Mouse (Mus musculus): Measurements from ENCODE around the gene Il11ra1. TPM values are rescaled to one million over a fixed set of nuclear protein-coding genes. Genes with fewer than 3 reads are reported as not detected.
"Not testable (repeated sequence)": the region's sequence is repeated elsewhere in the genome, so short reads cannot be mapped to it uniquely, and the experiment has no call there.

Gene Il11ra1
- polyA plus RNA-seq, 1 experiment from 2014 or later: 125 TPM

DNA sequence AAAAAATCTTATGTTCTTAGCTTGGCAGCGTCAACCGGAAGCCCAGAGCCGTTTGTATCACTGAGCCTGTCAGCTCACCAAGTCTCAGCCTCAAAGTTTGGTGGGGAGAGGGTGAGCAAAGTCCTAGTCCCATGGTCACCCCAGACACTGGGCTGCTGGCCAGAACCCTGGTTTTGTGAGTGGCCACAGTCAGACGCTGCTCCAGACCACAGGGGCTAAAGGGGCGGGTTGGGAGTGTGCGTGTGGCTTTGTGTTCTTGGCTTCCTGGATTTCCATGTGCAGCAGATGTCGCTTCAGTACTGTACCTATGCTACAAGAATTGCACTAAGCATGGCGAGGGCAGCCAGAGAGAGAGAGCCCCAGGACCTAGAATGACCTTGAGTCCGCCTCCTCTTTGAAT is 59.4 kb downstream of the Il11ra1 start:
- H3K4me2 ChIP-seq (replicated peaks; ENCODE audit: low read depth, low read length): no peak overlapping the region
- H3K4me3 ChIP-seq (ENCODE audit: low read length): no peak overlapping the region
- no peak for ATAC-seq (ENCODE audit: low FRiP score, low TSS enrichment)
- H3K27ac ChIP-seq (ENCODE audit: low read depth, low read length): peak overlapping the region; percentile 68; the same call in 1 of the 2 replicates
- peak overlapping the region; percentile 18; the same call in 1 of the 2 replicates for H3K9ac ChIP-seq (ENCODE audit: low read depth, low read length)
- H3K9me3 ChIP-seq (ENCODE audit: control insufficient read depth, low read length): no peaks in the 10 kb centered on the region
- peaks cover 28% of the 10 kb centered on the region for H3K4me1 ChIP-seq (ENCODE audit: control insufficient read depth, insufficient read depth, low read length)
- H3K27me3 ChIP-seq (ENCODE audit: control insufficient read depth, insufficient read depth, low read length): no peaks in the 10 kb centered on the region
- peaks cover 7% of the 10 kb centered on the region; the same call in 1 of the 2 replicates for H3K36me3 ChIP-seq (ENCODE audit: control insufficient read depth, insufficient read depth, low read length)
- 89% methylated on average over 9 of the region's 9 CpGs for WGBS

DNA sequence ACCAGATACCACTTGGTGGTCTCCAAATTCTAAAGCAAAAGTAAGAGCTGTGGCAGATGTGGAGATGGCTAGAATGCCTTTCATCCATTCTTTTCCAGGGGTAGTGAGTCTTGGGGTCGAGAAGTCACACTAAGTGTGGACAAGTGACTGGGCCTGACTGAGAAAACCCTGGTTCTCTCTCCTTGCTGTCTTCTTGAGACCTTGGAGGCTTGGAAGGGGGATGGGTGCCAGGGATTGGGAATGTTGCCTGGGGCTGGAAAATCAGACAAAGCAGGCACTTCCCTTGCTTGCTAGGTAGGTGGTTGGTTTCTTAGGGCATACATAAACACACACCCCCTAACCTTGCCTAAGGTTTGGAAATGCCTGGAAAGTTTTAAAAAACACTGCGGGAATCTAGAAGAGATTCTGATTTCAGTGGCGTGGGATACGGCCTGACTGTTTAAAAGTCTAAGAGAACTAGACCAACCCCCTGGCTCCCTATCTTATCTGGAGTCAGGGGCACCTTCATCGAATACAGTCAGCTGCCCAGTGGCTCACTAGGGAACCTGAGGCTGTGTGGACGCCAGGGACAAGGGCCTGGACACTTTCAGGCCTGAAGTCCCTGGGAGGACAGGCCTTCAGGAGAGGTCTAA is 60.0 kb downstream of the Il11ra1 start:
- WGBS: 40% methylated on average over 6 of the region's 6 CpGs
- peaks cover 28% of the 10 kb centered on the region for H3K4me1 ChIP-seq (ENCODE audit: control insufficient read depth, insufficient read depth, low read length)
- ATAC-seq (ENCODE audit: low FRiP score, low TSS enrichment): no peak

DNA sequence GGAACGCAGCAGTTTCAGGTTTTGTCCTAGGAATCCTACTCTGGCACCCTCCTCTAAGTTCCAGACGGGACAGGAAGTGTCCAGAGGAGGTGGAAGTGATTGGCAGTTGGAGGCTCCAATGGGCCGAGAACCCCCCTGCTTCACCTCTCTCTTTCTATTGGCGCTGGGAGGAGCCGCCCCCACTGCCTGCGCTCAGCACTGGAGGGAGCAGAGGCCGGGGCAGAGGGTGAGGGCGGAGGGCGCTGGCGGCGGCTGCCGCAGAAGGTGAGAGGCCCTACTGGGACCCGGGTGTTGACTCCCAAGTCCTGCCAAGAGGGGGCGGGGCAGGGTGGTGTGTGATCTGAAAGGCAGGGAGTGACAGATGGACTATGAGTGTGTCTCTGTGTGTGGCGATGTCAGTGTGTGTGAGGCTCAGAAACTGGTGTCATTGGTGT is 60.5 kb downstream of the Il11ra1 start:
- peak; percentile 89 for ATAC-seq (ENCODE audit: low FRiP score, low TSS enrichment)
- H3K27ac ChIP-seq (ENCODE audit: low read depth, low read length): peak overlapping the region; percentile 87; the same call in 1 of the 2 replicates
- H3K9ac ChIP-seq (ENCODE audit: low read depth, low read length): peak overlapping the region; percentile 58
- peaks cover 28% of the 10 kb centered on the region for H3K4me1 ChIP-seq (ENCODE audit: control insufficient read depth, insufficient read depth, low read length)
- under 1% methylated on average over 15 of the region's 15 CpGs for WGBS
- peaks cover 7% of the 10 kb centered on the region; the same call in 1 of the 2 replicates for H3K36me3 ChIP-seq (ENCODE audit: control insufficient read depth, insufficient read depth, low read length)
- peak overlapping the region; percentile 41 for H3K4me3 ChIP-seq (ENCODE audit: low read length)
- peak overlapping the region; percentile 58 for H3K4me2 ChIP-seq (replicated peaks; ENCODE audit: low read depth, low read length)
- no peaks in the 10 kb centered on the region for H3K27me3 ChIP-seq (ENCODE audit: control insufficient read depth, insufficient read depth, low read length)
- H3K9me3 ChIP-seq (ENCODE audit: control insufficient read depth, low read length): no peaks in the 10 kb centered on the region

More for the DNA sequence above, 60.0 kb downstream of the Il11ra1 start:
- peak overlapping the region; percentile 41 for H3K4me3 ChIP-seq (ENCODE audit: low read length)
- peak overlapping the region; percentile 58 for H3K4me2 ChIP-seq (replicated peaks; ENCODE audit: low read depth, low read length)
- peak overlapping the region; percentile 68; the same call in 1 of the 2 replicates for H3K27ac ChIP-seq (ENCODE audit: low read depth, low read length)
- H3K27me3 ChIP-seq (ENCODE audit: control insufficient read depth, insufficient read depth, low read length): no peaks in the 10 kb centered on the region
- peaks cover 7% of the 10 kb centered on the region; the same call in 1 of the 2 replicates for H3K36me3 ChIP-seq (ENCODE audit: control insufficient read depth, insufficient read depth, low read length)
- H3K9ac ChIP-seq (ENCODE audit: low read depth, low read length): peak overlapping the region; percentile 58
- no peaks in the 10 kb centered on the region for H3K9me3 ChIP-seq (ENCODE audit: control insufficient read depth, low read length)

DNA sequence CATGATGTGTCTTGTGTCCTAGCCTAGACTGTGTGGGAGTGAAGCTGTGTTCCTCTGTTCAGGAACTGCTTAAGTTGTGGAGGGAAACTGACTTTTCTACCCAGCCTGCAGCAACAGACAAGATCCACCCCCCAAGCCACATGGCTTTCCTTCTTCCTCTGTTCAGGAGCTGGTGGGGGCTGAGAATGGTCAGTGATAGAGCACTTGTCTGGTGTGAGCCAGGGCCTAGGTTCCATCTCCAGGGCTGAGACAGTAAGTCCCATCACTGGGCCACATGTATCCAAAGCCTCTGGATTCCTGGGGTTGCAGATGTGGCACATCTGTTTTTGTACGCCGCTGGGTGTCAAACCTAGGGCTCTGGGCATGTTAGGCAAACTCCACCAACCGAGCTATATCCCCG is 61.1 kb downstream of the Il11ra1 start:
- ATAC-seq (ENCODE audit: low FRiP score, low TSS enrichment): no peak
- peak overlapping the region; percentile 58 for H3K4me2 ChIP-seq (replicated peaks; ENCODE audit: low read depth, low read length)
- H3K9ac ChIP-seq (ENCODE audit: low read depth, low read length): peak overlapping the region; percentile 58
- H3K27me3 ChIP-seq (ENCODE audit: control insufficient read depth, insufficient read depth, low read length): no peaks in the 10 kb centered on the region
- WGBS: 62% methylated on average over 4 of the region's 4 CpGs
- H3K4me3 ChIP-seq (ENCODE audit: low read length): peak overlapping the region; percentile 41
- peaks cover 28% of the 10 kb centered on the region for H3K4me1 ChIP-seq (ENCODE audit: control insufficient read depth, insufficient read depth, low read length)
- H3K9me3 ChIP-seq (ENCODE audit: control insufficient read depth, low read length): no peaks in the 10 kb centered on the region
- H3K27ac ChIP-seq (ENCODE audit: low read depth, low read length): peak overlapping the region; percentile 87; the same call in 1 of the 2 replicates
- peaks cover 11% of the 10 kb centered on the region; the same call in 1 of the 2 replicates for H3K36me3 ChIP-seq (ENCODE audit: control insufficient read depth, insufficient read depth, low read length)

DNA sequence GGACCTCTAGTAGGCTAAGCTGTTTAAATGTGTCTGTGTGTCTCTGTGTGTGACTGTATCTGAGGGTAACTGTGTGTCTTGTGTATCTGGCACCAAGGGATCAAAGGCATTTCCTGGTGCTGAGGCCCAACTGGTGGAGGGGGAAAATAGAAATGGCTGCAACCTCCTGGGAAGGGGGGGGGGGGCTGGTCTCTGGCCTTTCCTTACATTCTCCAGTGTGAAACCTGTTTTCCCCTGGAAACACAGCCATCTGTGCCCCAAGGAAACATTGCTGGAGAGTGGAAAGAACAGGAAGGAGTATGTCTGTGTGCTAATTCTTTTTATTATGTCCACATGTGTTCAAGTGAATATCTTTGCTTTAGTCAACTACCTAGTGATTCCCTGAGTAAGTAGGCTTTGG is 61.9 kb downstream of the Il11ra1 start:
- peaks cover 11% of the 10 kb centered on the region; the same call in 1 of the 2 replicates for H3K36me3 ChIP-seq (ENCODE audit: control insufficient read depth, insufficient read depth, low read length)
- H3K4me1 ChIP-seq (ENCODE audit: control insufficient read depth, insufficient read depth, low read length): peaks cover 28% of the 10 kb centered on the region
- no peak for ATAC-seq (ENCODE audit: low FRiP score, low TSS enrichment)
- no peaks in the 10 kb centered on the region for H3K9me3 ChIP-seq (ENCODE audit: control insufficient read depth, low read length)
- H3K27ac ChIP-seq (ENCODE audit: low read depth, low read length): peak overlapping the region; percentile 87
- H3K4me2 ChIP-seq (replicated peaks; ENCODE audit: low read depth, low read length): peak overlapping the region; percentile 58
- H3K4me3 ChIP-seq (ENCODE audit: low read length): peak overlapping the region; percentile 41; the same call in 1 of the 2 replicates
- no peaks in the 10 kb centered on the region for H3K27me3 ChIP-seq (ENCODE audit: control insufficient read depth, insufficient read depth, low read length)
- H3K9ac ChIP-seq (ENCODE audit: low read depth, low read length): peak overlapping the region; percentile 58; the same call in 1 of the 2 replicates

DNA sequence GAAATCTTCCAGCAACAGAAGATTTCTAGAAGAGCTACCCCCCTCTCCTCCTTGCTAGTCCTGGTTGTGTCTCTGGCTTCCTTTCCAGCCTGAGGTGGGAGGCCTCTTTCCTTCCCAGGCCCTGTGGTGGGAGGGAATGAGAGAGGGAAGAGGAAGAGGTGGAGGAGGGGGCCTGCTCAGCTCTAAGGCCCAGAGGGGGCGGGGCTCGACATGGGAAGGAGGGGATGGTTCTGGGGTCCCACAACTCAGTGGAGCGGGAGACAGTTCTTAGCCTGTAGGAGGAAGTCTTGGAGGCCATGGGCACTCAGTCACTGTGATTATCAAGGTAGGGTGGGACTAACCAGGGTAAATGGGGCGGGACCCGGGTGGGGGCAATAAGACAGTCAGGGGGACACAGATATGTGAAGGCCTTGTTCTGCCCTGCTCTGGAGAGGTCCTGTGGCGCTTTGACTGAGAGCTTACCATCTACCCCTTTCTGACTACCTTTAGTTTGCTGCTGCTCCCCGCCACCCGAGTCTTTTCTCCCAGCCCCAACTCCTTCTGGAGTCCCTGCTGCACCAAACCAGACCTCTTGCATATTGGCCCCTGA is 62.4 kb downstream of the Il11ra1 start:
- Histone ChIP-seq H3K4me3 (ENCODE audit: low read length) (peak overlapping the region; percentile 41), H3K4me2 (replicated peaks; ENCODE audit: low read depth, low read length) (peak overlapping the region; percentile 58), H3K27me3 (ENCODE audit: control insufficient read depth, insufficient read depth, low read length) (no peaks in the 10 kb centered on the region), H3K36me3 (ENCODE audit: control insufficient read depth, insufficient read depth, low read length) (peaks cover 9% of the 10 kb centered on the region; the same call in 1 of the 2 replicates), H3K4me1 (ENCODE audit: control insufficient read depth, insufficient read depth, low read length) (peaks cover 28% of the 10 kb centered on the region), H3K27ac (ENCODE audit: low read depth, low read length) (peak overlapping the region; percentile 87), H3K9me3 (ENCODE audit: control insufficient read depth, low read length) (no peaks in the 10 kb centered on the region), H3K9ac (ENCODE audit: low read depth, low read length) (peak overlapping the region; percentile 58; the same call in 1 of the 2 replicates)
- WGBS: 16% methylated on average over 8 of the region's 8 CpGs
- peak; percentile 82 for ATAC-seq (ENCODE audit: low FRiP score, low TSS enrichment)

DNA sequence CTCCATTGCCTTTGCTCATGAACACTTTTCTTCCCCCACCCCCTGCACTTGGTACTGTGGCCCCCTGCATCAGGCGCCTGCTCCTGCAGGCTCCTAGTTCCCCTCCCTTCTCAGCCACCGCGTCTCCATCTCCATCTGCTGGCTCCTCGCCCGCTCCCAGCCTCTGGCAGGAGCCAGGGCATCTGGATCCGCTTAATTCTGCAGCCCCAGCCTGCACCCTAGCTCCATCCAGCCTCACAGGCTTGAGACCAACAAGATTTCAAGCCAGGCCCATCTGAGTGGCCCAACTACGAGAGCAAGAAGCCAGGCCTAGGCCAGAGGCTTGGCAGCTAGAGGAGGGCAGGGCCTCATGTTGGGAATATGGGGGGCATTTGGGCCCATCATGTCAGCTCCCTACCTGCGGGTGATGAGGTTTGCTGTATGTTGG is 62.9 kb downstream of the Il11ra1 start:
- not testable (repeated sequence) for H3K36me3 ChIP-seq (ENCODE audit: control insufficient read depth, insufficient read depth, low read length); ATAC-seq (ENCODE audit: low FRiP score, low TSS enrichment); H3K27me3 ChIP-seq (ENCODE audit: control insufficient read depth, insufficient read depth, low read length); H3K9me3 ChIP-seq (ENCODE audit: control insufficient read depth, low read length)
- Histone ChIP-seq H3K4me2 (replicated peaks; ENCODE audit: low read depth, low read length) (peak overlapping the region; percentile 58), H3K4me1 (ENCODE audit: control insufficient read depth, insufficient read depth, low read length) (peaks cover 28% of the 10 kb centered on the region), H3K9ac (ENCODE audit: low read depth, low read length) (peak overlapping the region; percentile 58; the same call in 1 of the 2 replicates), H3K4me3 (ENCODE audit: low read length) (peak overlapping the region; percentile 41), H3K27ac (ENCODE audit: low read depth, low read length) (peak overlapping the region; percentile 87)
- WGBS: 31% methylated on average over 8 of the region's 8 CpGs

DNA sequence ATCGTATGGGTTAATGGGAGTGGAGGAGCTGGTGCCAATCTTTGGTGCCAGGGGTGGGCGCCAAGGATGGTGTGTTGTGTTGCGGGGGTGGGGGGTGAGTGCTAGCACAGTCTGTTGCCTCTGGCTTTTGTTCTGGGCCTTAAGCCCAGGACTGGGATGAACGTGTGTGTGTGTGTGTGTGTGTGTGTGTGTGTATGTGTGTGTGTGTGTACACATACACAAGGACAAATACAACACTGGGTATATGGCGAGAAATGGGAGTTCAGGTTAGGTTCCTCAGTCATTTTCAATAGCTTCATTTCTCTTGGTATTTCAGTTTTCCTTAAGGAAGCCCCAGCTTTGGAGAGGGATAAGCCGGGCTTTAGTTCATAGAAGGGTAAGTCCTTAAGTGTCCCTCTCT is 63.4 kb downstream of the Il11ra1 start:
- H3K4me1 ChIP-seq (ENCODE audit: control insufficient read depth, insufficient read depth, low read length): peaks cover 28% of the 10 kb centered on the region
- WGBS: 85% methylated on average over 3 of the region's 6 CpGs
- H3K4me3 ChIP-seq (ENCODE audit: low read length); H3K4me2 ChIP-seq (replicated peaks; ENCODE audit: low read depth, low read length); H3K9ac ChIP-seq (ENCODE audit: low read depth, low read length); H3K9me3 ChIP-seq (ENCODE audit: control insufficient read depth, low read length); H3K36me3 ChIP-seq (ENCODE audit: control insufficient read depth, insufficient read depth, low read length); H3K27ac ChIP-seq (ENCODE audit: low read depth, low read length); H3K27me3 ChIP-seq (ENCODE audit: control insufficient read depth, insufficient read depth, low read length); ATAC-seq (ENCODE audit: low FRiP score, low TSS enrichment): not testable (repeated sequence)

DNA sequence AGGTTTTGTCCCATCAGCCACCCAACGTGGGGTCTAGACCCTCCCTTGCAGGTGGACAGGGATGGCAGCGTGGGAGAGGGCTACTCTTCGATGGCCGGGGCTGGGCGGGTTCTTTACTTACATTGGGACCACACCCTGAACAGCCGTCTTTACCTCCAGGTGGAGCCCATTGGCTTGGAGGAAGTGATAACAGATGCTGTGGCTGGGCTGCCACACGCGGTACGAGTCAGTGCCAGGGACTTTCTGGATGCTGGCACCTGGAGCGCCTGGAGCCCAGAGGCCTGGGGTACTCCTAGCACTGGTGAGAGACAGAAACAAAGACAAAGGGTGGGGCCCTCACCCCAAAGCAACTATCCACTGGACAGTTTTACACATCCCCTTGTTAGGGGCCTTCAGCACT is 67.5 kb downstream of the Il11ra1 start:
- WGBS: 83% methylated on average over 10 of the region's 10 CpGs
- not testable (repeated sequence) for ATAC-seq (ENCODE audit: low FRiP score, low TSS enrichment)

More for the DNA sequence above, 67.5 kb downstream of the Il11ra1 start:
- not testable (repeated sequence) for H3K4me1 ChIP-seq (ENCODE audit: control insufficient read depth, insufficient read depth, low read length); H3K36me3 ChIP-seq (ENCODE audit: control insufficient read depth, insufficient read depth, low read length); H3K27ac ChIP-seq (ENCODE audit: low read depth, low read length); H3K4me2 ChIP-seq (replicated peaks; ENCODE audit: low read depth, low read length); H3K9me3 ChIP-seq (ENCODE audit: control insufficient read depth, low read length); H3K27me3 ChIP-seq (ENCODE audit: control insufficient read depth, insufficient read depth, low read length); H3K9ac ChIP-seq (ENCODE audit: low read depth, low read length); H3K4me3 ChIP-seq (ENCODE audit: low read length)
